Mouse (Mus musculus): ENCODE measurements around the gene Cd200r1. TPM values are rescaled to one million over a fixed set of nuclear protein-coding genes. Genes with fewer than 3 reads are reported as not detected.

The Cd200r1 gene
- polyA plus RNA-seq, 1 experiment from 2014 or later, result 0.43 TPM

DNA sequence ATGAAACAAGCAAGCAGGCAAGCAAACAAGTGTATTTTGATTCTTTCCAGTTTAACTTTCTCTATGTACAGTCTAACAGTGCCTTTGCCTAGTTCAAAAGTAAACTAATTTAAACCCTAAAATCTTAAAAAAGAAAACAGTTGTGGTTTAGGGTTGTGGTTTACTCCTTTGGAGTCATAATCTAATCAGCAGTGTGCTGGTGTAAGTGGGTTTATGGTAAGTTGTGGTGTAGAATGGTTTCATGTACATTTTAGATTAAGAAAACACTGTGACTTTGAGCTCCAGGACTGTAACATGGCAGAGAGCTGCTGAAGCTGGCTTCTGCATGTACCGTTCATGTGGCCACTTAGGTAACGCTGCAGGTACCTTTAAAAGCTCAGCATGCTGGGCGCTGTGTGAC lies 38.0 kb upstream of the Cd200r1 start:
- WGBS, result 96% methylated on average over 3 of the region's 3 CpGs
- ATAC-seq, result no peak
- Histone ChIP-seq H3K36me3 (ENCODE audit: poor library complexity, severe bottlenecking) (peaks cover 40% of the 10 kb centered on the region), H3K9ac (no peak overlapping the region), H3K27me3 (no peaks in the 10 kb centered on the region), H3K9me3 (replicated peaks) (no peaks in the 10 kb centered on the region), H3K4me1 (peaks cover 21% of the 10 kb centered on the region), H3K4me2 (no peak overlapping the region), H3K27ac (no peak overlapping the region), H3K4me3 (no peak overlapping the region)

DNA sequence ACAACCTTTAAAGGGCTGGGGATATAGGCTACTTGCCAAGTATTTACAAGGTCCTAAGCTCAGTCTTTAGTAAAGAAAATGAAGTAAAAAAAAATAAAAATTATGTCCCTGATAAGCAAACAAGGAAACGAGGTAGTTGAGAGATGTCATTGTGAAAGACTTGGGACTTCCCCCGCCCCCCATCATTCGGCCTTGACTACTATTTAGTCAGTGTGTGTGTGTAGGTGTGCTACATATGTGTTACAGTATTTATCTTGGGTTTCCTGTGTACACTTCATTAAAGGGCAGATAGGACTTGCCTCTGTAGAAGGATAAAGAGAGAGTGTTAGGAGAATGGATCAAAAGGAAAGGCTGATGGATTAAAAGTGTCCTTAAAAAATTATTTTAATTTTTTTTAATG lies 31.5 kb upstream of the Cd200r1 start:
- Histone ChIP-seq H3K36me3 (ENCODE audit: poor library complexity, severe bottlenecking) (peaks cover 92% of the 10 kb centered on the region), H3K9me3 (replicated peaks) (no peaks in the 10 kb centered on the region), H3K4me2 (no peak overlapping the region), H3K27ac (no peak overlapping the region), H3K4me1 (no peaks in the 10 kb centered on the region), H3K27me3 (no peaks in the 10 kb centered on the region), H3K9ac (no peak overlapping the region), H3K4me3 (no peak overlapping the region)
- WGBS, result 88% methylated on average over 3 of the region's 3 CpGs
- no peak for ATAC-seq

DNA sequence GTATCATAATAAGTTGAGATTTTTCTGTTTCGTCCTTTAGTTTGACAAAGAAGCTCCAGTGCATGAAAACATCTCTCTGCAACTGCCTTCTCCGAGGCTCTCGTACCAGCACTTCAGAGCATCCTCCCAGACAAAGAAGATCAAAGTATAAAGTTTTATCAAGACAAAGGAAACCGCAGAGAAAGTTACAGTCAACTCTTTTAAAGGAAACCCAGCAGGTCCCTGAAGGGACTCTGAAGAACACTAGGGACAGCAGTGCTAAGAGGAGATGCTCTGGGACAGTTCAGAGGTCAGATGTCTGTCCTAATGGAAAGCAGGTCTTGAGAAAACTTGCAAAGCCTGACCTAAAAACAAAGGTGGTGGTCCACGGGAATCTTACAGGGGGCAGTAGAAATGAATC lies 29.9 kb upstream of the Cd200r1 start:
- ATAC-seq, result no peak
- Histone ChIP-seq H3K9me3 (replicated peaks) (no peaks in the 10 kb centered on the region), H3K27ac (no peak overlapping the region), H3K27me3 (no peaks in the 10 kb centered on the region), H3K4me3 (no peak overlapping the region), H3K4me1 (no peaks in the 10 kb centered on the region), H3K9ac (no peak overlapping the region), H3K4me2 (no peak overlapping the region), H3K36me3 (ENCODE audit: poor library complexity, severe bottlenecking) (peaks cover 81% of the 10 kb centered on the region)
- 88% methylated on average over 5 of the region's 5 CpGs for whole genome bisulfite sequencing

DNA sequence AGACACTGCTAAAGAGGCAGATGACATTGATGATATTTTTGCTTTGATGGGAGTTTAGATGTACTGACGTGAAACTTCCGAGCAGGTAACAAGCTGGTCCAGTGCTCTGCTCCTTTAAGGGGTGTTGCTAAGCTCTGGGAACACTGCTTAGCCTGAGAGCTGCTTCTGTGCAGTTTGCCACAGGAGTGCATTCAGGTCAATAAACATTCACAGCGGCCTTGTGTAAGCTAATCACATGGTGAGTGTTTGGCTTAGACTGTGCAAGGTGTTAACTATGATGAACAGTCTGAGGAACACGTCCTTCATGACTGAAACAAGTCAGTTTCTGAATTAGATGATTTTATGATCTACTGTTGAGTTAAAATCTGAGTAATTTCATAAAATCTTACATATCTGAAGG lies 29.4 kb upstream of the Cd200r1 start:
- 88% methylated on average over 4 of the region's 4 CpGs for WGBS
- Histone ChIP-seq H3K27me3 (no peaks in the 10 kb centered on the region), H3K36me3 (ENCODE audit: poor library complexity, severe bottlenecking) (peaks cover 77% of the 10 kb centered on the region), H3K9me3 (replicated peaks) (no peaks in the 10 kb centered on the region), H3K9ac (no peak overlapping the region), H3K4me1 (no peaks in the 10 kb centered on the region), H3K27ac (no peak overlapping the region), H3K4me3 (no peak overlapping the region), H3K4me2 (no peak overlapping the region)
- no peak for ATAC-seq

DNA sequence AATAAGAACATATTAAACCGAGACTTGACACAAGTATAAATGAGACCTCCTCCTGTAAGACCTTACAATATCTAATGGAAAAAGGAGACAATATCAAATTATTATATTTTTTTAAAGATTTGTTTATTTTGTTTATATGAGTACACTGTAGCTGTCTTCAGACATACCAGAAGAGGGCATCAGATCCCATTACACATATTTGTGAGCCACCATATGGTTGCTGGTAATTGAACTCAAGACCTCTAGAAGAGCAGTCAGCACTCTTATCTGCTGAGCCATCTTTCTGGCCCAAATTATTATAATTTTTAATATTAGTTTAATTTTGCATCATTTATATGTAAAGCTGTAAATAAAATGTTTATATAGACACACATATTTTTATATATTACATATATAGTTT lies 22.8 kb upstream of the Cd200r1 start:
- Histone ChIP-seq H3K27me3 (no peaks in the 10 kb centered on the region), H3K9me3 (replicated peaks) (no peaks in the 10 kb centered on the region), H3K27ac (no peak overlapping the region), H3K4me1 (peaks cover 15% of the 10 kb centered on the region), H3K36me3 (ENCODE audit: poor library complexity, severe bottlenecking) (peaks cover 28% of the 10 kb centered on the region), H3K4me3 (no peak overlapping the region), H3K9ac (no peak overlapping the region), H3K4me2 (no peak overlapping the region)
- no peak for ATAC-seq
- WGBS, result 100% methylated on average over 1 of the region's 1 CpGs

DNA sequence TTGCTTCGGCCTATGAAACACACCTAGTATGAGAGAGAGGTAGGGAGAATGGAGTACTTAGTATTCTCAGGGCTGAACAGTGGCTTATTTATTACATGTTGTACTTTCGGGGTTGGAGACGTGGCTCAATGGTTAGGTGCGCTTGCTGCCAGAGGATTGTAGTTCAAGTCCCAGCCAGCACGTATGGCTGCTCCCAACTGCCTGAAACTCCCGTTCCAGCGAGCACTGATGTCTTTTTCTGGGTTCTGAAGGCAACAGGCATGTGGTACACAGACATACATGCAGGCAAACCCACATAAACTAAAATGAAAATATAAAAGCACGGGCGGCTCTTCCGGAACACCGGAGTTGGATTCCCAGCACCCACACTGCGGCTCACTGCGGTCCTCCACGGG lies 20.1 kb upstream of the Cd200r1 start:
- Histone ChIP-seq H3K4me3 (peak overlapping the region; percentile 83), H3K9me3 (replicated peaks) (no peaks in the 10 kb centered on the region), H3K27me3 (no peaks in the 10 kb centered on the region), H3K27ac (peak overlapping the region; percentile 93), H3K4me1 (peaks cover 15% of the 10 kb centered on the region), H3K9ac (peak overlapping the region; percentile 90), H3K36me3 (ENCODE audit: poor library complexity, severe bottlenecking) (peaks cover 10% of the 10 kb centered on the region), H3K4me2 (peak overlapping the region; percentile 68)
- peak; percentile 42 for ATAC-seq
- 7% methylated on average over 14 of the region's 14 CpGs for WGBS

DNA sequence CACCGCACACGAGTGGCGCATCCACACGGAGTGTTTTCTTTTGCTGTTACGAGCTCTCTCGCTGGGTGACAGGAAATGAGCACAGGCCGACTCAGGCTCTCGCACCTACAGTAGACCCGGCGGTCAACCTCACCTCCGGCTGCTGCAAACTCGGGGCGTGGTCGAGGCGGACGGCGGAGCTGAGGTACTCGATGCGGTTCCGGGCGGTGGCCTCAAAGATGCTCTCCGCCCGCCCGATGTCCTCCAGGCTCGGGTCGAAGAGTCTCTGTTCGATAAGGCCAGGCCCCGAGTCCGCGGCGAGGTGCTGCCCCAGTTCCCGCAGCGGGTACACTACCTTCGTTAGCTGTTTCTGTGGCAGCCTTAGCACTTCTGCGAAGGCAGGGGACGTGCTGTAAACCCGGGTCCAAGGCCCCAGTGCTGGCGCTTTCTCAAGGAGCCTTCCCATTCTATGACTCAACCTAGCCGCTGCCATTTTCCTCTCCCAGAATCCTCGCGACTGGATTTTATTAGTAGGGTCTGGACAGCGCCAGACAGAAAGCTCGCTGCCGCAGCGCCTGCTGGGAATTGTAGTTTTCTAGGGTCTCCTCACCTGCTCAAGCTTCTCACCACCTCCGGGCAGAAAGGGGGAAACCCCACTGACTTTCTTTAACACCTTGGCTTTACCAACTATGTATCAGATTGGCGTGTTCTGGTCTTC lies 19.5 kb upstream of the Cd200r1 start, which contains the start of gene Gtpbp8:
Gene Gtpbp8 (minus strand): TSS at position 498 of the 697 bp plus-strand sequence.
- WGBS, result under 1% methylated on average over 47 of the region's 47 CpGs
- H3K4me2 ChIP-seq, result peak within 1 kb of the TSS; percentile 68
- peak within 1 kb of the TSS; percentile 90 for H3K9ac ChIP-seq
- peak within 1 kb of the TSS; percentile 93 for H3K27ac ChIP-seq
- H3K36me3 ChIP-seq (ENCODE audit: poor library complexity, severe bottlenecking), result peaks cover 10% of the 10 kb centered on the region
- peaks cover 15% of the 10 kb centered on the region for H3K4me1 ChIP-seq
- peak within 1 kb of the TSS; percentile 83 for H3K4me3 ChIP-seq
- H3K9me3 ChIP-seq (replicated peaks), result no peaks in the 10 kb centered on the region
- peak; percentile 97 for ATAC-seq
- no peaks in the 10 kb centered on the region for H3K27me3 ChIP-seq

DNA sequence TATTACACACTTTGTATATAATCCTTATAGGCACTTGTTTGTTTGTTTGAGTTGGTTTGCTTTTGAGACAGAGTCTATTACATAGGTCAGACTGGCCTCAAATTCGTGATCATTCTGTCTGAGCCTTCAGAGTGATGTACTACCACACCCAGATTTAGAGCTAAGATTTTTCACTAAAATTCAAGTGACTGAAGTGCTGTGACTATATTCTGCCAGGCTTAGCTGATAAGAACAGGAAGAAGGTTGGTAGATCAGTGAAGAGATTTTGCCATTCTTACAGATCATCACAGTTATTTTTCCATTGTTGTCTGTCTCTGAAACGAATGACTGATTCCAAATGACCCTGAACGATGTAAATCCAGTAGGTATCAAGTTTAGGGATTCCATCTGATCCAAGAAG lies 17.5 kb upstream of the Cd200r1 start:
- Histone ChIP-seq H3K4me3 (no peak overlapping the region), H3K4me1 (peaks cover 15% of the 10 kb centered on the region), H3K9me3 (replicated peaks) (no peaks in the 10 kb centered on the region), H3K36me3 (ENCODE audit: poor library complexity, severe bottlenecking) (no peaks in the 10 kb centered on the region), H3K4me2 (no peak overlapping the region), H3K27me3 (no peaks in the 10 kb centered on the region), H3K27ac (no peak overlapping the region), H3K9ac (no peak overlapping the region)
- no peak for ATAC-seq
- 61% methylated on average over 3 of the region's 3 CpGs for WGBS

DNA sequence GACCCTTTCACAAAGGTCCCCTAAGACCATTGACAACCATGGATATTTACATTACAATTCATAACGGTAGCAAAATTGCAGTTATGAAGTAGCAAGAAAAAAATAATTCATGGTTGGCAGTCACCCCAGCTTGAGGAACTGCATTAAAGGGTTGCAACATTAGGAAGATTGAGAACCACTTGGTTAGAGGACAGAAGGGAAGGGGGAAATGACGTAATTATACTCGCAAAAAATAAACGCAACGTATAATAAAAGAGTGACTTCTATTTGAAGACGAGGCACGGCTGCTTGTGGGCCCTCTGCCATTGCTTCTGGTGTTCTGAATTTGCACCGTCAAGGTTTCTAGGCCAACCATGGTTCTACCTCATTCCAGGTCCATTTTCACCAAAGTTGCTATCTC lies 7.8 kb upstream of the Cd200r1 start:
- Histone ChIP-seq H3K9ac (no peak overlapping the region), H3K27me3 (no peaks in the 10 kb centered on the region), H3K27ac (no peak overlapping the region), H3K4me3 (no peak overlapping the region), H3K9me3 (replicated peaks) (no peaks in the 10 kb centered on the region), H3K36me3 (ENCODE audit: poor library complexity, severe bottlenecking) (no peaks in the 10 kb centered on the region), H3K4me2 (no peak overlapping the region), H3K4me1 (no peaks in the 10 kb centered on the region)
- ATAC-seq, result no peak
- 95% methylated on average over 8 of the region's 8 CpGs for WGBS

DNA sequence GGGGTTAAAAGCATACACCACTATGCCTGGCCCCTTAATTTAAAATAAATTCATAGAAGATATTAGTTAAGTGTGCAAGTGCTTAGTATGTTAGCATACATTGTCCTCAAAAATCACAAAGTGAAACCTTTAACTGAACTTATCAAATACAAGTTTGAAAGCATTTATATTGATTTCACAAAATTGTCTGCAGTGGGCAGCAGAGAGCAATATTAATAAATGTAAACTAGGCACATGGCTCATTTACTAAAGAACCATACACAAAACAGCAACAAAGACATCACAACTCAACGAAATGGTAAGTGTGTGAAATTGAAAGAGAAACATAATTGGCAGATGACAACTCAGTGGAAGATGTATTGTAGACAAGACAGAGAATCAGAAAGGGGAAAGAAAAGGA lies 3.7 kb upstream of the Cd200r1 start:
- WGBS, result 74% methylated on average over 1 of the region's 1 CpGs
- Histone ChIP-seq H3K9me3 (replicated peaks) (no peaks in the 10 kb centered on the region), H3K9ac (no peak overlapping the region), H3K4me1 (no peaks in the 10 kb centered on the region), H3K27me3 (no peaks in the 10 kb centered on the region), H3K27ac (no peak overlapping the region), H3K36me3 (ENCODE audit: poor library complexity, severe bottlenecking) (no peaks in the 10 kb centered on the region), H3K4me3 (no peak overlapping the region), H3K4me2 (no peak overlapping the region)
- no peak for ATAC-seq

DNA sequence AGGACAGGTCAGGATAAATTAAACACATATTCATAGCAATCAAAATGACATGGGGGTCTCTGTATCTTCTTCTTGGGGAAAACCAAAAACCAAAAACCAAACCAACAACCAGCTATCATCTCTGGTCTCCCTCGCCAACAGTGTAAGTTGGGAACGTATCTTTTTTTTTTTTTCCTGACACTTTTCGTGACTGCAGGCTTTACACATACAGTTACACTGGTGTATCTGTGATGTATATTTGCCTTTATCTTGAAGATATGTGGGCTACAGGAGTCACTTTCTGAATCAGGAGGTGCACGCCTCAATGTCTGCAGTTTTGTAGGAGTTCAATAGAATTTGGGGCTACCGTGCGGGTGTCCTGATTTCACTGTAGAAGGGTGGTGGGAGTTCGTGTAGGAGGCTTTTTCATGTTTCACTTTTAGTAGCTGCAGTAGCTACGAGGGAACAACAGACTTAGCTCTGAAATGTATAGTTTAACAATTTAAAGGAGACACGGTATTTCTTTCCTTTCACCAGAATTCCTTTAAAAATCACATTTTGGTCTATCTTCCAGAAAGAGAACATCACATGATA lies 870 bp downstream of the Cd200r1 start:
- Histone ChIP-seq H3K27ac (no peak overlapping the region), H3K27me3 (no peaks in the 10 kb centered on the region), H3K36me3 (ENCODE audit: poor library complexity, severe bottlenecking) (no peaks in the 10 kb centered on the region), H3K4me2 (no peak overlapping the region), H3K4me1 (no peaks in the 10 kb centered on the region), H3K9ac (no peak overlapping the region), H3K9me3 (replicated peaks) (no peaks in the 10 kb centered on the region), H3K4me3 (no peak overlapping the region)
- WGBS, result 87% methylated on average over 9 of the region's 9 CpGs
- no peak for ATAC-seq

DNA sequence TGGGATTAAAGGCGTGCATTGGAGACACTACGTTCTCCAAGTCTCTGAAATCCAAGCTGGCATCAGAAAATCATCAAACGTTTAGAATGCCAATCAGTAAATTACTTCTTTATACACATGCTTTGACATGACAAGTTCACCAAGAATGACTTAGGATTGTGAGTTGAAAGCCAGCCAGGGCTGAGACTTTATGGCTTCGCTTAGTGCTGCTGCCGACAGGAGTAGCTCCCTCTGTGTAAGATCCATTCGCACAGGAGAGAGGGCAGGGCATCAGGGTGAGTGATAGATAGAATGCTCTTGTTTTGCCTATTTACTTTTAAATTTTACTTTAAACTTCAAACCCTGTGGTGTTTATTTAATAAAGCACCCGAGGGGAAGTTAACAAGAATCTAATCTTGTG lies 2.0 kb downstream of the Cd200r1 start:
- Histone ChIP-seq H3K4me1 (no peaks in the 10 kb centered on the region), H3K36me3 (ENCODE audit: poor library complexity, severe bottlenecking) (no peaks in the 10 kb centered on the region), H3K4me3 (no peak overlapping the region), H3K9me3 (replicated peaks) (no peaks in the 10 kb centered on the region), H3K9ac (no peak overlapping the region), H3K27me3 (no peaks in the 10 kb centered on the region), H3K27ac (no peak overlapping the region), H3K4me2 (no peak overlapping the region)
- ATAC-seq, result no peak
- 89% methylated on average over 7 of the region's 7 CpGs for WGBS

DNA sequence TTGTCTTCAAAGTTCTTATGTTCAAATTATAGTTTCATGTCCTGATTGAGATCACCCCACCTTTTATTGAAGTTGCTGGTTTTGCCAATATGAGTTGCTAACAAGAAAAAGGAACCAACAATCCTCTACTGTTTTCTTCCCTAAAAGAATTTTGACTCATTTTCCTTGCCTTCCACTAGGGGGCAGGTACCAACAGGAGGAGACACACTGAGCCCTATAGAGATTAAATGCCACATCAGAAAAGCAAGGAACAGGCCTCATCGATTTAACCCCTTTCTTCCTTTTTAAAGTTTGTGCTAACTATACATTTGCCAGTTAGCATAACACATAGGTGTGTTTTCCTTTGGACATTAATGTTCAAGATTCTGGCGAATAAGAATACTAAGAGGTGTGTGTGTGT lies 2.4 kb downstream of the Cd200r1 start:
- H3K36me3 ChIP-seq (ENCODE audit: poor library complexity, severe bottlenecking), result no peaks in the 10 kb centered on the region
- H3K4me2 ChIP-seq, result no peak overlapping the region
- no peaks in the 10 kb centered on the region for H3K27me3 ChIP-seq
- no peaks in the 10 kb centered on the region for H3K4me1 ChIP-seq
- 50% methylated on average over 2 of the region's 2 CpGs for WGBS
- H3K9me3 ChIP-seq (replicated peaks), result no peaks in the 10 kb centered on the region
- H3K9ac ChIP-seq, result no peak overlapping the region
- no peak overlapping the region for H3K4me3 ChIP-seq
- ATAC-seq, result peak; percentile 63; the same call in 1 of the 2 replicates
- no peak overlapping the region for H3K27ac ChIP-seq

Measured in forebrain, embryonic 13.5 days (tissue).